Mouse (Mus musculus): ENCODE data around the gene Olfr187.

DNA sequence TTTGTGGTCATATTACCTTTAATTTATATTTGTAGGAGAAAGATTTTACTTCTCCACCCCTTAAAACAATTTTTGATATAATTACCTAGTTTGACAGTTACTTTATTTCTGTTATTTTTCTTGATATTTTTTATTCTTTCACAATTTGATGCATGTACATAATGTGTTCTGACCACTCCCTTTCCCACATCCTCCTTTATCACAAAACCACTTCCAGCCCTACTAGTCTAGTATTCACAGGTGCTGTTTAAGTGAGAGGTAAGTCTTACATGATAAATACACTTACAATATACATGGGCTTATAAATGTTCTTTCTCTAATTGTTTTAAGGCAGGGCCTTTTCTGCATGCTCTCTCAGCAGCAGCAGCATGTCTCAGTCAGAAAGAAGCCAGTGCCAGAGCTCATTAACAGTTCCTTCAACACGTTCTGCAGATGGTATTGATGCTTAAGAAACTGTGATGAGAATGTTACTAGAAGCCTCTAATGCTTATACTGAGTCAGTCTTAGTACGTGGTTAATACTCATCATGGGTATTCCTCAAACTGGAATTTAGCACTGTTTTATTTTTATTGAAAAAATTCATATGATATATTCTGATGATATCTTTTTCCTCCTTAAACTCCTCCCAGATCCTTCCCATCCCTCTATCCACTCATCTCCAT, 26.1 kb downstream of the Olfr187 start:
- TF ChIP-seq CTCF (IDR thresholded peaks at IDR 0.05; ENCODE audit: borderline replicate concordance, extremely low read depth, insufficient read depth, insufficient read length) (no peak), POLR2A (IDR thresholded peaks at IDR 0.05; ENCODE audit: borderline replicate concordance, extremely low read depth, insufficient read depth, insufficient read length, poor library complexity, severe bottlenecking) (no peak)

Data from brain, embryonic 14.5 days (tissue).